In genomic region chr16:4650161-4650560, GRCm38 (mm10) we compare ENCODE assay signal across 24 mouse cellular contexts. TPM values are rescaled to one million over a fixed set of nuclear protein-coding genes. Genes with fewer than 3 reads are reported as not detected.
A peak's percentile ranks its signal among the peaks of the same experiment; 100 is the strongest.
DNase-seq lines count a peak whose midpoint lies in the region; ATAC-seq and TF ChIP-seq lines count a peak whose summit lies in the region.
"Had no signal": no experiment of that assay in that cellular context is flagged by ENCODE, and none has a peak within 500 bp of the region (broad histone marks: within the 10 kb centered on the region; RNA-seq: fewer than 3 reads in every experiment).

No protein-coding gene starts in this region.

- H3K4me1 ChIP-seq in hindbrain, embryonic 10.5 days (replicated peaks): peaks cover 77% of the 10 kb centered on the region
- peaks cover 26% of the 10 kb centered on the region for H3K4me1 ChIP-seq in hindbrain, embryonic 13.5 days (replicated peaks)
- H3K4me1 ChIP-seq in embryonic facial prominence, embryonic 11.5 days (ENCODE audit: control insufficient read depth, insufficient read depth, low read length): peaks cover 25% of the 10 kb centered on the region
- peaks cover 100% of the 10 kb centered on the region for H3K4me1 ChIP-seq in limb, embryonic 10.5 days
- peaks cover 62% of the 10 kb centered on the region for H3K4me1 ChIP-seq in kidney, adult 2 months (ENCODE audit: control insufficient read depth, insufficient read depth, low read length)
- H3K4me1 ChIP-seq: forebrain, embryonic 15.5 days had no signal

- no peak overlapping the region for H3K9ac ChIP-seq in hindbrain, embryonic 13.5 days
- H3K9ac ChIP-seq in embryonic facial prominence, embryonic 11.5 days (replicated peaks; ENCODE audit: low read length): peak overlapping the region; percentile 15; the same call in 1 of the 2 replicates
- H3K9ac ChIP-seq: forebrain, embryonic 15.5 days; heart, embryonic 15.5 days; liver, embryonic 12.5 days had no signal

- no peak for TF ChIP-seq CTCF in kidney, adult 2 months (conservative IDR thresholded peaks at IDR 0.05; ENCODE audit: insufficient read depth, insufficient read length, low read depth, low read length)

- no peak for TF ChIP-seq POLR2A in myocyte (IDR thresholded peaks at IDR 0.05; ENCODE audit: insufficient read length, low read depth)
- no peak for TF ChIP-seq POLR2A in kidney, adult 2 months (IDR thresholded peaks at IDR 0.05; ENCODE audit: low read depth, low read length)

- no peaks in the 10 kb centered on the region for H3K9me3 ChIP-seq in hindbrain, embryonic 10.5 days
- H3K9me3 ChIP-seq in hindbrain, embryonic 13.5 days: no peaks in the 10 kb centered on the region
- H3K9me3 ChIP-seq in embryonic facial prominence, embryonic 11.5 days (replicated peaks; ENCODE audit: control insufficient read depth, low read length): no peaks in the 10 kb centered on the region
- no peaks in the 10 kb centered on the region for H3K9me3 ChIP-seq in limb, embryonic 10.5 days (replicated peaks)
- H3K9me3 ChIP-seq: forebrain, embryonic 15.5 days; G1E; heart, embryonic 15.5 days; liver, embryonic 12.5 days; midbrain, embryonic 10.5 days had no signal

- no peak overlapping the region for H3K4me3 ChIP-seq in hindbrain, embryonic 10.5 days
- H3K4me3 ChIP-seq in hindbrain, embryonic 13.5 days: no peak overlapping the region
- H3K4me3 ChIP-seq in embryonic facial prominence, embryonic 11.5 days (ENCODE audit: low read depth, low read length): no peak overlapping the region
- no peak overlapping the region for H3K4me3 ChIP-seq in limb, embryonic 10.5 days
- no peak overlapping the region for H3K4me3 ChIP-seq in myocyte
- no peak overlapping the region for H3K4me3 ChIP-seq in kidney, adult 2 months (ENCODE audit: insufficient read depth, low read depth, low read length)
- H3K4me3 ChIP-seq: forebrain, embryonic 15.5 days; heart, embryonic 15.5 days; liver, embryonic 12.5 days; midbrain, embryonic 10.5 days had no signal

- H3K27ac ChIP-seq in hindbrain, embryonic 10.5 days: peak overlapping the region; percentile 37
- H3K27ac ChIP-seq in hindbrain, embryonic 13.5 days: no peak overlapping the region
- H3K27ac ChIP-seq in embryonic facial prominence, embryonic 11.5 days (replicated peaks; ENCODE audit: low read depth, low read length): no peak overlapping the region
- H3K27ac ChIP-seq in limb, embryonic 10.5 days: peak overlapping the region; percentile 95
- no peak overlapping the region for H3K27ac ChIP-seq in kidney, adult 2 months (ENCODE audit: insufficient read depth, low read depth, low read length)
- H3K27ac ChIP-seq: forebrain, embryonic 15.5 days; heart, embryonic 15.5 days; liver, embryonic 12.5 days had no signal

- H3K79me2 ChIP-seq in myocyte (ENCODE audit: control insufficient read depth, insufficient read depth): peaks cover 46% of the 10 kb centered on the region

- 90% methylated on average over 3 of the region's 3 CpGs for WGBS in hindbrain, embryonic 10.5 days
- WGBS in hindbrain, embryonic 13.5 days: 86% methylated on average over 3 of the region's 3 CpGs
- 89% methylated on average over 3 of the region's 3 CpGs for WGBS in embryonic facial prominence, embryonic 11.5 days
- WGBS in limb, embryonic 10.5 days: 94% methylated on average over 3 of the region's 3 CpGs
- 91% methylated on average over 3 of the region's 3 CpGs for WGBS in kidney, adult 2 months

- ATAC-seq in hindbrain, embryonic 13.5 days (ENCODE audit: low FRiP score): no peak
- ATAC-seq in embryonic facial prominence, embryonic 11.5 days (replicated peaks; ENCODE audit: insufficient number of reproducible peaks, low FRiP score, low TSS enrichment, low read depth): no peak
- ATAC-seq: activated CD4-positive, CD25-positive, alpha-beta regulatory T cell, adult 4 months; forebrain, embryonic 15.5 days; intestine, postnatal 0 days; liver, embryonic 12.5 days had no signal

- no peak for DNase-seq in hindbrain, embryonic 10.5 days (ENCODE audit: low spot score)
- no peak for DNase-seq in embryonic facial prominence, embryonic 11.5 days (ENCODE audit: low spot score)
- no peak for DNase-seq in limb, embryonic 10.5 days (ENCODE audit: low spot score)
- DNase-seq in left cerebral cortex, postnatal 10 days (ENCODE audit: extremely low spot score in 1 of 2, low spot score in 2 of 2): no peak
- no peak for DNase-seq in kidney, adult 2 months
- DNase-seq: adrenal gland, postnatal 10 days; cerebellum, adult 8-10 months; cerebellum, postnatal 36 days; embryo, embryonic 11 days; gastrocnemius, postnatal 14 days; heart, postnatal 4 days; kidney, postnatal 4 days; lung, adult 18-20 months; lung, postnatal 10 days had no signal

- peaks cover 66% of the 10 kb centered on the region for H3K36me3 ChIP-seq in hindbrain, embryonic 10.5 days
- peaks cover 71% of the 10 kb centered on the region for H3K36me3 ChIP-seq in hindbrain, embryonic 13.5 days
- peaks cover 7% of the 10 kb centered on the region for H3K36me3 ChIP-seq in embryonic facial prominence, embryonic 11.5 days (replicated peaks; ENCODE audit: control insufficient read depth, insufficient read depth, low read depth, low read length)
- H3K36me3 ChIP-seq in limb, embryonic 10.5 days: peaks cover 99% of the 10 kb centered on the region
- peaks cover 34% of the 10 kb centered on the region for H3K36me3 ChIP-seq in myocyte (ENCODE audit: control insufficient read depth, insufficient read depth)
- H3K36me3 ChIP-seq in kidney, adult 2 months (ENCODE audit: control insufficient read depth, insufficient read depth, low read length): no peaks in the 10 kb centered on the region

- H3K27me3 ChIP-seq in hindbrain, embryonic 10.5 days (ENCODE audit: insufficient read depth, poor library complexity, severe bottlenecking): no peaks in the 10 kb centered on the region
- H3K27me3 ChIP-seq in hindbrain, embryonic 13.5 days: no peaks in the 10 kb centered on the region
- H3K27me3 ChIP-seq in embryonic facial prominence, embryonic 11.5 days (ENCODE audit: control insufficient read depth, insufficient read depth, low read length): no peaks in the 10 kb centered on the region
- no peaks in the 10 kb centered on the region for H3K27me3 ChIP-seq in limb, embryonic 10.5 days (ENCODE audit: low read depth, poor library complexity, severe bottlenecking)
- H3K27me3 ChIP-seq in myocyte (ENCODE audit: control insufficient read depth, insufficient read depth, insufficient read length): no peaks in the 10 kb centered on the region
- no peaks in the 10 kb centered on the region for H3K27me3 ChIP-seq in kidney, adult 2 months (replicated peaks; ENCODE audit: control insufficient read depth, insufficient read depth, low read length)
- H3K27me3 ChIP-seq: forebrain, embryonic 15.5 days; heart, embryonic 15.5 days; liver, embryonic 12.5 days had no signal

- H3K4me2 ChIP-seq in hindbrain, embryonic 13.5 days: no peak overlapping the region
- H3K4me2 ChIP-seq in embryonic facial prominence, embryonic 11.5 days (ENCODE audit: low read depth, low read length): no peak overlapping the region
- no peak overlapping the region for H3K4me2 ChIP-seq in myocyte (ENCODE audit: low read depth)
- H3K4me2 ChIP-seq: forebrain, embryonic 15.5 days; heart, embryonic 15.5 days; liver, embryonic 12.5 days had no signal

- no peak overlapping the region for H3ac ChIP-seq in myocyte (ENCODE audit: control insufficient read depth, insufficient read length)

- intact Hi-C loops in left cerebral cortex, postnatal 10 days (cut with DNase I): no loop called here

RNA-seq across cellular contexts. Expression of gene Dnaja3, which starts 10.4 kb away (rescaled TPM):
- polyA plus RNA-seq in hindbrain, embryonic 10.5 days (2016; fragmentation: Nextera tagmentation; extraction: Ambion mirVana): 60.7 and 62.7 TPM in 2 replicates
- polyA plus RNA-seq in hindbrain, embryonic 13.5 days (2015; fragmentation: Nextera tagmentation; extraction: Ambion mirVana): 52.7 and 54.8 TPM in 2 replicates
- polyA plus RNA-seq in embryonic facial prominence, embryonic 11.5 days (2014; fragmentation: Nextera tagmentation; extraction: Ambion mirVana): 56.9 and 58.3 TPM in 2 replicates
- polyA plus RNA-seq in limb, embryonic 10.5 days (2016; fragmentation: Nextera tagmentation; extraction: Ambion mirVana): 64.1 and 70.2 TPM in 2 replicates
- polyA plus RNA-seq in myocyte (2012; fragmentation: generic; extraction: Trizol): 69.5 TPM
- total RNA-seq in left cerebral cortex, postnatal 10 days (2021): 10 to 100 TPM; 58.7 to 59.0 TPM
- polyA plus RNA-seq in kidney, adult 2 months (2012; rRNA removed): 57.8 and 72.9 TPM in 2 replicates

RNA-seq across cellular contexts. Expression of gene Vasn, which starts 10.4 kb away (rescaled TPM):
- polyA plus RNA-seq in hindbrain, embryonic 10.5 days (2016; fragmentation: Nextera tagmentation; extraction: Ambion mirVana): 10.3 and 12.6 TPM in 2 replicates
- 6.3 and 7.3 TPM in 2 replicates for polyA plus RNA-seq in hindbrain, embryonic 13.5 days (2015; fragmentation: Nextera tagmentation; extraction: Ambion mirVana)
- polyA plus RNA-seq in embryonic facial prominence, embryonic 11.5 days (2014; fragmentation: Nextera tagmentation; extraction: Ambion mirVana): 10.9 and 14.1 TPM in 2 replicates
- 22.5 and 28.3 TPM in 2 replicates for polyA plus RNA-seq in limb, embryonic 10.5 days (2016; fragmentation: Nextera tagmentation; extraction: Ambion mirVana)
- 34.7 TPM for polyA plus RNA-seq in myocyte (2012; fragmentation: generic; extraction: Trizol)
- total RNA-seq in left cerebral cortex, postnatal 10 days (2021): 1 to 10 TPM; 5.1 to 6.4 TPM
- polyA plus RNA-seq in kidney, adult 2 months (2012; rRNA removed): 34.6 and 42.3 TPM in 2 replicates

RNA-seq across cellular contexts. Expression of gene Pam16, which starts 25.4 kb away (rescaled TPM):
- 88.0 and 131 TPM in 2 replicates for polyA plus RNA-seq in hindbrain, embryonic 10.5 days (2016; fragmentation: Nextera tagmentation; extraction: Ambion mirVana)
- 169 and 188 TPM in 2 replicates for polyA plus RNA-seq in hindbrain, embryonic 13.5 days (2015; fragmentation: Nextera tagmentation; extraction: Ambion mirVana)
- 103 and 105 TPM in 2 replicates for polyA plus RNA-seq in embryonic facial prominence, embryonic 11.5 days (2014; fragmentation: Nextera tagmentation; extraction: Ambion mirVana)
- 108 and 113 TPM in 2 replicates for polyA plus RNA-seq in limb, embryonic 10.5 days (2016; fragmentation: Nextera tagmentation; extraction: Ambion mirVana)
- 98.6 TPM for polyA plus RNA-seq in myocyte (2012; fragmentation: generic; extraction: Trizol)
- 10 to 100 TPM; 78.2 to 86.0 TPM for total RNA-seq in left cerebral cortex, postnatal 10 days (2021)
- polyA plus RNA-seq in kidney, adult 2 months (2012; rRNA removed): 27.3 and 41.8 TPM in 2 replicates

RNA-seq across cellular contexts. Expression of gene Coro7, which starts 29.4 kb away (rescaled TPM):
- polyA plus RNA-seq in hindbrain, embryonic 10.5 days (2016; fragmentation: Nextera tagmentation; extraction: Ambion mirVana): 24.4 and 25.5 TPM in 2 replicates
- polyA plus RNA-seq in hindbrain, embryonic 13.5 days (2015; fragmentation: Nextera tagmentation; extraction: Ambion mirVana): 29.1 and 30.7 TPM in 2 replicates
- 12.2 and 12.8 TPM in 2 replicates for polyA plus RNA-seq in embryonic facial prominence, embryonic 11.5 days (2014; fragmentation: Nextera tagmentation; extraction: Ambion mirVana)
- 21.8 and 22.9 TPM in 2 replicates for polyA plus RNA-seq in limb, embryonic 10.5 days (2016; fragmentation: Nextera tagmentation; extraction: Ambion mirVana)
- 15.2 TPM for polyA plus RNA-seq in myocyte (2012; fragmentation: generic; extraction: Trizol)
- total RNA-seq in left cerebral cortex, postnatal 10 days (2021): 100 to 1,000 TPM in 1 of 2 experiments, 10 to 100 TPM in 1; 84.6 to 108 TPM
- 43.1 and 54.5 TPM in 2 replicates for polyA plus RNA-seq in kidney, adult 2 months (2012; rRNA removed)

RNA-seq across cellular contexts. Expression of gene Glis2, which starts 55.6 kb away (rescaled TPM):
- 27.3 and 27.9 TPM in 2 replicates for polyA plus RNA-seq in hindbrain, embryonic 10.5 days (2016; fragmentation: Nextera tagmentation; extraction: Ambion mirVana)
- polyA plus RNA-seq in hindbrain, embryonic 13.5 days (2015; fragmentation: Nextera tagmentation; extraction: Ambion mirVana): 21.8 and 22.5 TPM in 2 replicates
- polyA plus RNA-seq in embryonic facial prominence, embryonic 11.5 days (2014; fragmentation: Nextera tagmentation; extraction: Ambion mirVana): 19.9 and 21.2 TPM in 2 replicates
- 27.0 and 30.7 TPM in 2 replicates for polyA plus RNA-seq in limb, embryonic 10.5 days (2016; fragmentation: Nextera tagmentation; extraction: Ambion mirVana)
- 29.6 TPM for polyA plus RNA-seq in myocyte (2012; fragmentation: generic; extraction: Trizol)
- 10 to 100 TPM; 15.9 to 18.9 TPM for total RNA-seq in left cerebral cortex, postnatal 10 days (2021)
- polyA plus RNA-seq in kidney, adult 2 months (2012; rRNA removed): 210 and 226 TPM in 2 replicates
- total RNA-seq: neutrophil, adult 5-6 weeks had no signal

Comparison
In these comparisons a context has a peak if more than half of its experiments do, and no peak if none do; other contexts are left out.
1. H3K27ac ChIP-seq: peak in hindbrain, embryonic 10.5 days (single experiment) and limb, embryonic 10.5 days (single experiment); none in hindbrain, embryonic 13.5 days (single experiment), embryonic facial prominence, embryonic 11.5 days (single experiment) and kidney, adult 2 months (single experiment).